Comparison of ENCODE assay signal across 20 mouse cellular contexts in genomic region chr11:84995241-84995640, GRCm38 (mm10). TPM values are rescaled to one million over a fixed set of nuclear protein-coding genes. Genes with fewer than 3 reads are reported as not detected.
"Had no signal": no experiment of that assay in that cellular context is flagged by ENCODE, and none has a peak within 500 bp of the region (broad histone marks: within the 10 kb centered on the region; RNA-seq: fewer than 3 reads in every experiment).

No protein-coding gene starts in this region.

- H3K9ac ChIP-seq: limb, embryonic 12.5 days; limb, embryonic 15.5 days; liver, embryonic 14.5 days; liver, postnatal 0 days; lung, embryonic 14.5 days; neural tube, embryonic 12.5 days; neural tube, embryonic 15.5 days had no signal

- H3K27me3 ChIP-seq: limb, embryonic 12.5 days; limb, embryonic 15.5 days; neural tube, embryonic 12.5 days; neural tube, embryonic 15.5 days had no signal

- H3K4me2 ChIP-seq: limb, embryonic 12.5 days; limb, embryonic 15.5 days; liver, embryonic 11.5 days; lung, embryonic 14.5 days; midbrain, embryonic 11.5 days; neural tube, embryonic 12.5 days; neural tube, embryonic 15.5 days had no signal

- H3K4me3 ChIP-seq: limb, embryonic 12.5 days; limb, embryonic 15.5 days; neural tube, embryonic 12.5 days; neural tube, embryonic 15.5 days had no signal

- H3K9me3 ChIP-seq: limb, embryonic 12.5 days; limb, embryonic 15.5 days; neural tube, embryonic 12.5 days; neural tube, embryonic 15.5 days had no signal

- H3K27ac ChIP-seq: kidney, postnatal 0 days; limb, embryonic 12.5 days; limb, embryonic 15.5 days; liver, embryonic 14.5 days; neural tube, embryonic 12.5 days; neural tube, embryonic 15.5 days had no signal

- DNase-seq: kidney, adult 18-20 months; layer of hippocampus, adult 9-11 months; left cerebral cortex, postnatal 4 days; liver, postnatal 0 days; lung, embryonic 14.5 days; lung, postnatal 4 days; midbrain, embryonic 14.5 days; thymus, adult 18-20 months had no signal

- H3K4me1 ChIP-seq: limb, embryonic 12.5 days; limb, embryonic 15.5 days; neural tube, embryonic 12.5 days; neural tube, embryonic 15.5 days had no signal

- ATAC-seq: intestine, embryonic 16.5 days; liver, postnatal 0 days; lung, postnatal 0 days had no signal

RNA-seq across cellular contexts. Expression of gene Car4, which starts 37.7 kb away (rescaled TPM):
- total RNA-seq: megakaryocyte progenitor cell, adult 5-6 weeks; megakaryocyte-erythroid progenitor cell, adult 5-6 weeks had no signal
- polyA plus RNA-seq: limb, embryonic 12.5 days; limb, embryonic 15.5 days; liver, postnatal 0 days had no signal
